Mouse (Mus musculus) lung, embryonic 14.5 days (tissue): Measurements from ENCODE around the gene Tmem131. TPM values are rescaled to one million over a fixed set of nuclear protein-coding genes. Genes with fewer than 3 reads are reported as not detected.

Experiments used
- ATAC-seq: fragments of 200-750 bp; cut with Nextera tagmentation; 2 replicates; pipeline ENCODE4 v1.8.0; 2017; ENCODE audit warnings: mild to moderate bottlenecking, moderate TSS enrichment, moderate library complexity; ENCODE audit not compliant: insufficient read depth
- DNase-seq: peaks from one replicate; pipeline ENCODE4 v3.0.0-alpha.2; 2015
- H3K27ac ChIP-seq: fragments of 300-500 bp; sonication (generic); 2 replicates; pipeline ENCODE4 v1.5.1; 2014; ENCODE audit warnings: low read depth, mild to moderate bottlenecking, moderate library complexity
- H3K27me3 ChIP-seq: fragments of 300-500 bp; sonication (generic); 2 replicates; pipeline ENCODE4 v1.6.1; 2014; ENCODE audit warnings: low read length, control low read depth; ENCODE audit not compliant: insufficient read depth
- H3K36me3 ChIP-seq: fragments of 300-500 bp; sonication (generic); 2 replicates; pipeline ENCODE4 v1.6.1; 2014; ENCODE audit warnings: control low read depth; ENCODE audit not compliant: insufficient read depth
- H3K4me1 ChIP-seq: fragments of 300-500 bp; sonication (generic); 2 replicates; pipeline ENCODE4 v1.6.1; 2014; ENCODE audit warnings: antibody characterized with exemption, control low read depth; ENCODE audit not compliant: insufficient read depth
- H3K4me2 ChIP-seq: fragments of 300-500 bp; sonication (generic); 2 replicates; pipeline ENCODE4 v1.6.1; 2014; ENCODE audit warnings: mild to moderate bottlenecking
- H3K4me3 ChIP-seq: fragments of 300-500 bp; sonication (generic); 2 replicates; pipeline ENCODE4 v1.5.1; 2014; ENCODE audit warnings: low read depth, low read length
- H3K9ac ChIP-seq: fragments of 300-500 bp; sonication (generic); 2 replicates; pipeline ENCODE4 v1.6.1; 2014
- H3K9me3 ChIP-seq: fragments of 300-500 bp; sonication (generic); 2 replicates; pipeline ENCODE4 v1.6.1; 2016; ENCODE audit warnings: low read depth, low read length, control low read depth
- CTCF ChIP-seq: IDR thresholded peaks from 2 replicates; pipeline ENCODE4 v1.5.1; 2016; ENCODE audit warnings: antibody characterized with exemption, low read depth
- WGBS: fragments of 180-500 bp; shearing (Covaris S2); extraction: QIAGEN DNeasy Blood & Tissue Kit; methylation state at CpG from one replicate; pipeline ENCODE4 v1.1.7; 2014; 5-methylcytosine and 5-hydroxymethylcytosine counted together
- polyA plus RNA-seq: library from polyadenylated mRNA; unstranded; fragments of >200 nt; fragmentation: Nextera tagmentation; extraction: Ambion mirVana; gene quantifications from 2 replicates; pipeline ENCODE4 v1.2.1, GENCODE M21; 2014

Gene Tmem131
- polyA plus RNA-seq, 1 experiment from 2014 or later, result 18.4 TPM

- WGBS, result 45% methylated on average over 15 of the region's 15 CpGs
- DNase-seq (peak; percentile 56), ATAC-seq (no peak)
- H3K27me3 ChIP-seq, result no peaks in the 10 kb centered on the region
- H3K9ac ChIP-seq, result no peak overlapping the region
- H3K4me2 ChIP-seq, result no peak overlapping the region
- H3K4me3 ChIP-seq, result no peak overlapping the region
- H3K4me1 ChIP-seq, result no peaks in the 10 kb centered on the region; the same call in 1 of the 2 replicates
- no peaks in the 10 kb centered on the region for H3K9me3 ChIP-seq
- H3K27ac ChIP-seq, result no peak overlapping the region
- peak; percentile 67 for TF ChIP-seq CTCF
- no peaks in the 10 kb centered on the region for H3K36me3 ChIP-seq
Observed at GRCm38 (mm10) chr1:36746452-36746851, 197.0 kb downstream of the Tmem131 start.

GRCm38 (mm10) chr1:36745661-36746060 lies 197.8 kb downstream of the Tmem131 start:
- TF ChIP-seq CTCF, result no peak
- Histone ChIP-seq H3K27me3 (no peaks in the 10 kb centered on the region), H3K9ac (no peak overlapping the region), H3K4me1 (no peaks in the 10 kb centered on the region; the same call in 1 of the 2 replicates), H3K4me2 (no peak overlapping the region), H3K27ac (no peak overlapping the region), H3K4me3 (no peak overlapping the region), H3K9me3 (no peaks in the 10 kb centered on the region), H3K36me3 (no peaks in the 10 kb centered on the region)
- 49% methylated on average over 4 of the region's 4 CpGs for WGBS
- ATAC-seq (no peak), DNase-seq (no peak)

GRCm38 (mm10) chr1:36744268-36744944 lies 199.1 kb downstream of the Tmem131 start:
- Histone ChIP-seq H3K4me3 (no peak overlapping the region), H3K27me3 (no peaks in the 10 kb centered on the region), H3K4me1 (no peaks in the 10 kb centered on the region; the same call in 1 of the 2 replicates), H3K27ac (no peak overlapping the region), H3K9ac (no peak overlapping the region), H3K9me3 (no peaks in the 10 kb centered on the region), H3K4me2 (peak overlapping the region; percentile 49), H3K36me3 (no peaks in the 10 kb centered on the region)
- peak; percentile 86 for TF ChIP-seq CTCF
- ATAC-seq (peak; percentile 41; the same call in 1 of the 2 replicates), DNase-seq (peak; percentile 85)
- 17% methylated on average over 17 of the region's 17 CpGs for WGBS

- no peak for TF ChIP-seq CTCF
- H3K4me2 ChIP-seq, result no peak overlapping the region
- H3K9ac ChIP-seq, result no peak overlapping the region
- no peak overlapping the region for H3K4me3 ChIP-seq
- H3K4me1 ChIP-seq, result no peaks in the 10 kb centered on the region; the same call in 1 of the 2 replicates
- DNase-seq (no peak), ATAC-seq (no peak)
- no peak overlapping the region for H3K27ac ChIP-seq
- H3K27me3 ChIP-seq, result no peaks in the 10 kb centered on the region
- H3K36me3 ChIP-seq, result no peaks in the 10 kb centered on the region
- 61% methylated on average over 9 of the region's 9 CpGs for WGBS
- H3K9me3 ChIP-seq, result no peaks in the 10 kb centered on the region
Observed at GRCm38 (mm10) chr1:36743046-36743445, 200.4 kb downstream of the Tmem131 start.

Other genes starting within 250 kb of the Tmem131 start
- not detected in 2 replicates for gene 4933424G06Rik, start 233.5 kb downstream of the Tmem131 start, polyA plus RNA-seq
- gene Actr1b, start 229.2 kb downstream of the Tmem131 start, polyA plus RNA-seq, result 93.6 and 98.7 TPM in 2 replicates
- 0.43 and 0.45 TPM in 2 replicates for gene Zap70, start 181.9 kb downstream of the Tmem131 start, polyA plus RNA-seq
- not detected in 2 replicates for gene Vwa3b, start 82.9 kb upstream of the Tmem131 start, polyA plus RNA-seq